Mouse (Mus musculus) layer of hippocampus, postnatal 25 days (tissue): Measurements from ENCODE around the gene Mmp19. TPM values are rescaled to one million over a fixed set of nuclear protein-coding genes. Genes with fewer than 3 reads are reported as not detected.
A peak's percentile ranks its signal among the peaks of the same experiment; 100 is the strongest.
"Not testable (repeated sequence)": the region's sequence is repeated elsewhere in the genome, so short reads cannot be mapped to it uniquely, and the experiment has no call there.

Source experiments
- DNase-seq, 2 experiments: peaks; one replicate each; pipeline ENCODE4 v3.0.0; 2022; ENCODE audit warnings: mixed read lengths in 2 of 2, low spot score in 1 of 2; ENCODE audit errors: extremely low spot score in 1 of 2
- total RNA-seq, 2 experiments: library from RNA; stranded (reverse); gene quantifications; 2 replicates each; pipeline ENCODE4 v1.2.3; 2021

Mmp19 gene
- total RNA-seq, 2 experiments from 2014 or later, result 0.54 to 0.81 TPM

DNA sequence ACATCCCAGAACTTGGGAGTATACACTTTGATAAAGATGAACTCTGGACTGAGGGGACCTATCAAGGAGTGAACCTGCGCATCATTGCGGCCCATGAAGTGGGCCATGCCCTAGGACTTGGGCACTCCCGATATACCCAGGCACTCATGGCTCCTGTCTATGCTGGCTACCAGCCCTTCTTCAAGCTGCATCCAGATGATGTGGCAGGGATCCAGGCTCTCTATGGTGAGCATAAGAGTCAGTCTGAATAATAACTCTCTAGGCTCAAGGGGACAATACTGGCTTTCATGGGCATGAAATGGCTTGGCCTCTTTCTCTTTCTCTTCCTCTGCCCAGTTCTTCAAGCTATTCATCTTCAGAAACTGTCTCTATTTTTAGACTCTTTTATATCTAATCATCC is 4.9 kb downstream of the Mmp19 start:
- DNase-seq, result no peak

- no peak for DNase-seq
Observed at GRCm38 (mm10) chr10:128798676-128799075, 8.0 kb downstream of the Mmp19 start.

DNA sequence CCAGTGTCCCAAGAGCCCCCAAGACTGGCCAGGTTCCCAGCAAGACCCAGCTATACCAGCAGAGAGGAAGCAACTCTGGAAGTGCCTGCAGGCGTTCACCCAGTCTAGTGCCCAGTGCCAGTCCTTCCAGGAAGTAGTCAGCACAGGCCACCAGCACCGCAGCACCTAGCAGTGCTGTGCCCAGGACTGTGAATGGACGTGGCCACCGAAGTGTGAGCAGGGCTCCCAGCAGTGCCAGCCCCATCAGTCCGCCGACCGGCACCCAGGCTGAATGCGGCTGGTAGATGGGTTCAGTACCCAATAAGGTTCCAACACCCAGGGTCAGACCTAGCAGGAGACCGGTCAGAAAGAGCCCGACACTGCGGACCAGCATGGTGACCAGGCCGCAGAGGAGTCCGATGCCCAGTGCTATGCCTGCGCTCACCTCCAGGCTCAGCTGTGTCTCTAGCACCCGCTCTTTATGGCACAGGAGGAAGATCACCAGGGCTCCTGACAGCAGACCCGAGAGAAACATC is 11.3 kb downstream of the Mmp19 start:
- no peak for DNase-seq

DNA sequence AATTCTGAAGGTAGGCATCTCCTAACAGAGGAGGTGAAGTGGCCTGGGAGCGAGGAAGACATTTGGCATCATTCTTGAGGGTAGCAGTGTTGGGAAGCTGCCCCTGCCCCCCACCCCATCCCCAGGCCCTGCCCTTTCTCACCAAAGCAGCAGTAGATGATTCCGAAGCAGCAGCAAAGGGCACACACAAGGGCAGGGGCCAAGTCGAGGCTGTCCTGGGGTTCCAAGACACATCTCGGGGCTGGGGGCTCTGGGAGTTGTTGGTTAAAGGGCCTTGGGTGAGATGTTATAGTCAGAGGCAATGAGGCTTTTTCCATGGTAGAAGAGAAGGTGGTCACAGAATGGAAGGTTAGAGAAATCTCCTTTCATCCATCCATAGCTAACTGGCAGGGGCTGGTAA is 12.2 kb downstream of the Mmp19 start:
- DNase-seq, result no peak

DNA sequence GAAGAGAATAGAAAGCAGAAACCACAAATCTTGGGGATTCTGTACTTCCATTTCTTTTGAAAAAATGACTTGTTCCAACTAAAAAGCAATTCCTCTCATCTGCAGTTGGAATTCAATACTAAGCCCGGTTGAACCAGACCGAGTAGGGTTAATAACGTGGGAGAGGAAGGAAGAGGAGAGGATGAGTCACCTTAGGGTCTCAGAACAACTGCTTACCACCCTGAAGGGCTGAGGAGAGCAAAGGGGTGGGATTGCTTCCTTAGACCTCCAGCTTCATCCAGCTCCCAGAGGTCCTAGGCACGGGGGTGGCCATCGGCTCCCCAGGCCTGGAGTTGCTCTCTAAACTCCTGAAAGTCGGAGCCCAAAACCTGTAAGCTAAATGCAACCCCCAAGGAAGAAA is 12.7 kb downstream of the Mmp19 start:
- DNase-seq, result no peak

DNA sequence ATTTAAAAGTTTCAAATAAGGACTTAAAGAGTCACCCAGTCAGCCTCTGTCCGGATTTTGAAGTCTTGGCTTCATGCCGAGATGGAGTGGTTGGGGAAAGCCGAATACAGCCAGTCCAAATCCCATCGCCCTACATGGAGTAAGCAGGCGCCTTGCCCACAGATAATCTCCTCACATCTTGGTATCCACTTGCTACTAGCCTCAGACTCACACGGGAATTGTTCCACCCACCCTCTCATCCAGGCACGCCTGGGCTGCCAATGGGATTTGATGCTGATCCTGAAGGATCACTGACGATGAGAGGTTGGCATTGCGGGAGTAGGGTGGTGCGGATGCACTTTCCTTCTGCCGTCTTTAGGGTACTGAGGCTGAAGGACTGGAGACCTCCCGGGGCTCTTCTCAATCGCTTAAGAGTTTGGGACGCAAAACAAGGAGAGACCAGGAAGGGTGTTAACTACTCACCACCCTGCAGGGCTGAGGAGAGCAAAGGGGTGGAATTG is 13.1 kb downstream of the Mmp19 start, which contains the start of gene Dnajc14:
TSS of gene Dnajc14 (plus strand) at position 292 of the 500 bp plus-strand sequence.
- DNase-seq, result peak; percentile 53 to 60

DNA sequence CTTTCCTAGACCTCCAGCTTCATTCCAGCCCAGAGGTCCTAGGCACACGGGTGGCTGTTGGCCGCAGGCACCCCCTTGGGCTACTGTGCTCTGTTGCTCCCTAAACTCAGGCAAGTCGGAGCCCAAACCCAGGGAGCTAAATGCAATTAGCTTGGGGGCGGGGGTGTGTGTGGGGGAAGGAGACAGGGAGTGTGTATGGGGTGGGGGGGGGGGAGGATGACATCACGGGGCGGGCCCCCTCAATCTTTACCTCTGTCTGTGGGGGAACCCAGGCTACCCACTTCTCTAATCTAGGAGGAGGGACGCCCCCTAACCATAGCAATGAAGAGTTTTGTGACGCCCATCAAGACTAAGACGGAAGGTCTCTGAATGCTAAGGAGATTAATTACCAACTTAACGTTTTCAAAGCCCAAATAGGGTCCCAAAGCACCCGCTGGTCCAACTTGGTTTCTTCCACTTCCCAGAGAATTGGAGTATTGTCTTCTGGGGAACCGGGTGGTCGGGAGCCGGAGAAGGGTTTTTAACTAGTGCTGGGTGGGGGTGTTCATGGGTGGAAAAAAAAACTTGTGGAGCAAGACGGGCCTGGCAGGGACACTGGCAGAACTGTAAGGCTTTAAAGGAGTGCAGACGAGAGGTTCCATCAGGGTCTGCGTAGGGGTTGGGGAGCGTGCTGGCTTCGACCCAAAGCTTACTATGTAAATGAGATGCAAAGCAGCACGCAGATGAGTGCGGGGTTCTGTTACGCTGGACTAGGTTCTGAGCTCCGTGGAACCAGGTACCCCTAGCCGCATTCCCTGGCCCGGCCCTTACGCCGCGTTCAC is 13.8 kb downstream of the Mmp19 start, which contains the start of gene Tmem198b:
TSS of gene Tmem198b (minus strand) at position 100 of the 821 bp plus-strand sequence.
- DNase-seq, result peak; percentile 66 to 67

DNA sequence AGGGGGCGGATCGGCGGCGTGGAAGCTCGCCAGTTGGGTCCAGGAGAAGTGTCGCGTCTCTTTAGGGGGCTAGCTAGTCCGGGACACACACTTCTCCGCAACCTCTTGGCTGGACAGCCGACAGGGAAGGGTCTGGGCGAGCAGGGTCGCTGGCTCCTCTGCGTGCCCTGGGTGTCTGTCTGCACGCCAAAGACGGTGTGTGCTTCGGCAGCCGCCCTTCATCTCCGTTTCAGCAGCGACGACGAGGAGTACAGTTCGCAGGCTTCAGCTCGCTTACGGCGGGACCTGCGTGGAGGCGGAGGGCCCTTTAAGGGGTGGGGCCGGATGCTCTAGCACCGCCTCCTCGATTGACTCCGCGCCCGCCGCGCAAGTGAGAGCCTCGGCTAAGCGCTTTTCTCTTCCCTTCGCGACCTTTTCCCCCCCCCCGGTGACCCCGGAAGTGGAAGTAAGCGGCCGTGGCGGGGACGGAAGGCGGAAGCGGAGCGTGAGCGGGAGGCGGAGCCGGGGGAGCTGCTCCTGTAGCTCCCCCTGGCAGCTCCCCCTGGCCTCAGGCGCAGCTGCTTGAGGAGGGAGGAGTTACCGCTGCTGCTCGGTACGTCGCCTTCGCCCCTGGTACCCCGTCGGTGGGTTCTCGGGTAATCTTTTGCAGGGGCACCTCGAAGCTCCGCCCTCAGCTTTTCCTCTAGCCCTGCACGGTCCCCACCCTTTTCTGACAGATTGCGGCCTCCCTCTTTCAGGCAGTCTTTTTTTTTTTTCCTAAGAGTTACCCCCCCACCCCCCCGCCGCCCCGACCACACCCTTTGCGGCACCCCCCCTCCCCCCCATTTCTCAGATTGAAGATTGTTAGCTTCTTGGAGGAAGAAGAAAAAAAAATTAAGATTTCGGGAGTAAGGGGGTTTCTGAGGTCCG is 14.6 kb downstream of the Mmp19 start:
- DNase-seq, result peak; percentile 83 to 86

DNA sequence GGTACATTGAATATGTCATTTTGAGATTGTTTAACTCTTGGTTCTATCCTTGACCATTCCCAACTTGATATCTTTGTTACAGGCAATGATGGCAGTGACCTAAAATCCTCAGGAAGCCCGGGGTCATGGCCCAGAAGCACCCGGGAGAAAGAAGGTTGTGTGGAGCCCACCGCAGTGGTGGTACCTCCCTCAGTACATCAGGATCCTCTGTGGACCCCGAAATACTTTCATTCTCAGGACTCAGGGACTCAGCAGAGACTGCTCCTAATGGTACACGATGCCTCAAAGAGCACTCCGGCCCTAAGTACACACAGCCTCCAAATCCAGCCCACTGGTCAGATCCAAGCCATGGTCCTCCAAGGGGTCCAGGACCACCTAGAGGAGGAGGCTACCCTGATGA is 15.4 kb downstream of the Mmp19 start:
- no peak for DNase-seq

- no peak for DNase-seq
Observed at GRCm38 (mm10) chr10:128807018-128807417, 16.3 kb downstream of the Mmp19 start.

DNA sequence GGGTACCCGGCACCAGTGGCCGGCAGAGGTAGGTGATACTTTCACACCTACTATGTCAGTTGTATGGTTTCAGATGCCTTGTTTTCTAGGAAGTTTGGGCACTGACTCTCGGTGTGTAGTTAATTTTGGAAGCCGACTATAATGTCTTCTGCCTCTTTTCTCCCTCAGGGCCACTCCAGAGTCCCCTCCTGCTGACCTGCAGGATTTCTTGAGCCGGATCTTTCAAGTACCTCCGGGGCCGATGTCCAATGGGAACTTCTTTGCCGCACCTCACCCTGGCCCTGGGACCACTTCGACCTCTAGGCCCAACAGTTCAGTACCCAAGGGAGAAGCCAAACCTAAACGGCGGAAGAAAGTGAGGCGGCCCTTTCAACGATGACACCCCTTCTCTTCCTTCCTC is 26.3 kb downstream of the Mmp19 start, which contains the start of gene Sarnp:
TSS of gene Sarnp (plus strand) at position 301 of the 400 bp plus-strand sequence.
- no peak for DNase-seq

DNA sequence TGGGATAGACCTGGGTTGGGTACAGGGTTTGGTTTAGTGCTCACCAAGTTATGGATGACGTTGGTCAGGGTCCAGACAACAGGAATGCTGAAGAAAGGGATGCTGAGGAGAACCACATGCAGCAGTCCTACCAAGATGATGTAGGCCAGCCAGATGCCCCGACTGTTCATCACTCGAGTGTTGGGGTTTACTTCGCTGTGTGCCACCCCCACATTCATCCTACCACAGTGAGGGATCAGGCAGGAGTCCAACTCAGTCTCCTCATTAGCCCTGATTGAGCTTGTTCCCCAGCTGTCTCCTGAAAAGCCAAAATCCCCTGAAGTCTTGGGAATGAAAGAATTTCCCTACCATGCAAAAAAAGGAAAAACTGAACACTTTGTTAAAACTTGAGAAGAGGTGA is 29.5 kb downstream of the Mmp19 start:
- no peak for DNase-seq

GRCm38 (mm10) chr10:128821358-128822056 is 30.8 kb downstream of the Mmp19 start, which contains the start of gene Ormdl2:
Ormdl2 (minus strand) TSS chr10:128821645.
- peak; percentile 96 to 97 for DNase-seq

DNA sequence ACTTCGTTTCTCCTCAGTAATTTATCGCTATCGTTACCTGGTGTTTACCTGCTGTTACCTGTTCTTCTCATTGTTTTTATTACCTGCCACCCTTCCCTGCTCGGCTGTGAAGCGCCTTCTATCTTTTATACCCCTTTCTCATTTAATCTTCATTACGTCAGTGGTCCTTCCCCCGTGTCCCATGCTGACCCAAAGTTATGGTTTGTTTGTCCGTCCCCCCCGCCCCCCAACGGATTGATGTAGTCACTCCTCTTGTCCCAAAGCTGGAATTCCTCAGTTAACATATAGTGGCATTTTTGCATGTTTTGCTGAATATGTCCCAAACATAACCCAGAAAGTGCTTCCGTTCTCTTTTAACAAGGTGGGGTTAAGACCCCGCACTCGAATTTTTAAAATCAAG is 31.4 kb downstream of the Mmp19 start:
- no peak for DNase-seq

DNA sequence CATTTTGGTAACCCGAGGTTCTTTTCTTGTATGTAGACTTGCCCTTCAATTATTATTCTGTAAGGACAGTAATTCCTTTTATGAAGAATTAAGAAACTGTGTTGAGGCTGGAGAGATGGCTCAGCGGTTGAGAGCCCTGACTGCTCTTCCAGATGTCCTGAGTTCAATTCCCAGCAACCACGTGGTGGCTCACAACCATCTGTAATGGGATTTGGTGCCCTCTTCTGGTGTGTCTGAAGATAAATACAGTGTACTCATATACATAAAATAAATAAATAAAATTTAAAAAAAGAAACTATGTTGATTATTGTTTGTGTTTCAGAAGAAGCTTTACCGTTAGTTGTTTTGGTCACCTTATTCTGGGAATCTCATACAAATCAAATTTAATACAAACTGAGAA is 32.4 kb downstream of the Mmp19 start:
- not testable (repeated sequence) for DNase-seq

DNA sequence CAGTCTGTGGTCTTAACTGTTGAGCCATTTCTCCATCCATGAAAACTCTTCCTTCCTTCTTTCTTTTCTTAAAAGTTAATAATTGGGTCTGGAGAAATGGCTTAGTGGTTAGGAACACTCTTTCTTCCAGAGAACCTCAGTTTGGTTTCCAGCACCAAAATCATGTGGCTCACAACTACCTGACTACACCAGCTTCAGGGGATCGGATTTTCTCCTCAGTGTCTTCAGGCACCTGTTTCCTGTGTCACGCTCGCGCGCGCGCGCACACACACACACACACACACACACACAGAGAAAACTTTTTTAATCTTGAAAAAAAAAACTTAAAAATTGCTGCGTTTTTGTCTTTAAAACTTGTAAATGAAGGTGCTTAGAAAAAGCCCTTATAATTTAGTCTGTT is 33.1 kb downstream of the Mmp19 start:
- DNase-seq, result no peak

GRCm38 (mm10) chr10:128837400-128837799 is 46.7 kb downstream of the Mmp19 start:
- no peak for DNase-seq

DNA sequence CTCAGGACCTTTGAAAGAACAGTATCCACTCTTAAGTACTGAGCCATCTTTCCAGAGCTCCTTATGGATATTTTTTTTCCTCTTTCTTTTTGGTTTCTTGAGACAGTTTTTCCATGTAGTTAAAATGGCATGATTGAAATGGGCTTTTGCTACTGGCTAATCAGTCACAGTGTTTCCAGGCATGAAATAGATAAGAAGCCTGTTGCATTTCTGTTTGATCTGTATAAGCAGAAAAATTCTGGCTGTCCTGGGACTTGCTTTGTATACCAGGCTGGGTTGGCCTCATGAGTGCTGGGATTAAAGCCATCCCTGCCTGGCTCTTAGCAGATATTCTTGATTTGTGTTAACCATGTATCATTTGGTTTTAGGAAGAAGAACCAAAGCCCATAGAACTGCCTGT is 48.7 kb downstream of the Mmp19 start:
- no peak for DNase-seq

DNA sequence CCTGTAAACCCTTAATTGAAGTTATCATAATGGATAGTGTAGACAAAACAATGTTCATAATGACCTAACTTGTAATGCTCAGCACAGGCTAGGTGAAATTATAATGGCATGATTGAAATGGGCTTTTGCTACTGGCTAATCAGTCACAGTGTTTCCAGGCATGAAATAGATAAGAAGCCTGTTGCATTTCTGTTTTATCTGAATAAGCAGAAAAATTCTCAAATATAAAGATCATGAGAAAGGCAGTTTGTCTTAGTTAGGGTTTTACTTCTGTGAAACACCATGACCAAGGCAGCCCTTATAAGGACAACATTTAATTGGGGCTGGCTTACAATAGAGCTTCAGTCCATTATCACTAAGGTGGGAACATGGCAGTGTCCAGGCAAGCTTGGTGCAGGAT is 49.9 kb downstream of the Mmp19 start:
- DNase-seq, result no peak

DNA sequence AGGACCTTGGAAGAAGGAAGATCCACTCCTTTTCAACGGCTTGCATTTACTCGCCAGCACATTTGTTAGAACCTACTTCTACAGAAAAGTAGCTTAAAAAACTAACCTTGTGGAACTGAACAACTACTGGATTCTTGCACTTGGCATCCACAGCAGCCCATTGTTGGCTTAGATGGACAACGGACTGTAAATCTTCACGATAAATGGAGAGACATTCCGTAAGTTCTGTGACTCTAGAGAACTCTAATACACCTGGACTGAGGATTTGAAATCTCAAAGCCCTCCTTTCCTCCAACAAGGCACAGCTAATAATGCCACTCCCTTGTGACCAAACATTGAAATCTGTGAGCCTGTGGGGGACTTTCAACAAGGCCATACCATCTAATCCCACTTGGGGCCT is 52.5 kb downstream of the Mmp19 start:
- DNase-seq, result no peak
